Mouse (Mus musculus) gastrocnemius, adult 2 months (tissue): ENCODE results near the gene Helz2. TPM values are rescaled to one million over a fixed set of nuclear protein-coding genes. Genes with fewer than 3 reads are reported as not detected.
"Not testable (repeated sequence)": the region's sequence is repeated elsewhere in the genome, so short reads cannot be mapped to it uniquely, and the experiment has no call there.

Experiments used
- DNase-seq: peaks from one replicate; pipeline ENCODE4 v3.0.0; 2022
- H3K27ac ChIP-seq: fragments of 200-600 bp; 2 replicates; pipeline ENCODE4 v1.8.1; 2022; ENCODE audit warnings: mild to moderate bottlenecking
- H3K4me3 ChIP-seq: fragments of 200-600 bp; 2 replicates; pipeline ENCODE4 v1.8.1; 2022; ENCODE audit warnings: mild to moderate bottlenecking, moderate library complexity
- CTCF ChIP-seq: fragments of 200-600 bp; IDR thresholded peaks from 2 replicates; pipeline ENCODE4 v1.8.1; 2022; ENCODE audit warnings: antibody characterized with exemption, mild to moderate bottlenecking, moderate library complexity
- intact Hi-C: fragments of 180-260 bp; cut with DNase I; formaldehyde crosslinking; loops from one replicate; pipeline ENCODE4 v1.15.1; 2025
- total RNA-seq, 2 experiments: library from RNA; stranded (reverse); gene quantifications; 2 replicates each; pipeline ENCODE4 v1.2.3; 2021

The Helz2 gene
- total RNA-seq, 2 experiments from 2014 or later: 2.8 to 4.9 TPM

- no peak for TF ChIP-seq CTCF
- intact Hi-C loops: no loop called here
- H3K4me3 ChIP-seq: peak overlapping the region; percentile 69
- peak overlapping the region; percentile 65 for H3K27ac ChIP-seq
- DNase-seq: no peak
Measured at GRCm38 (mm10) chr2:181212389-181213020, 29.3 kb downstream of the Helz2 start.

- intact Hi-C loops: no loop called here
- no peak overlapping the region for H3K27ac ChIP-seq
- no peak for DNase-seq
Measured at GRCm38 (mm10) chr2:181206118-181206517, 35.7 kb downstream of the Helz2 start.

GRCm38 (mm10) chr2:181205678-181206077 is 36.1 kb downstream of the Helz2 start:
- TF ChIP-seq CTCF: no peak
- DNase-seq: no peak
- no peak overlapping the region for H3K27ac ChIP-seq
- intact Hi-C loops: no loop called here
- no peak overlapping the region for H3K4me3 ChIP-seq

More at GRCm38 (mm10) chr2:181206118-181206517, 35.7 kb downstream of the Helz2 start:
- TF ChIP-seq CTCF: no peak
- no peak overlapping the region for H3K4me3 ChIP-seq

GRCm38 (mm10) chr2:181202886-181203285 is 38.9 kb downstream of the Helz2 start:
- TF ChIP-seq CTCF: no peak
- no peak overlapping the region for H3K4me3 ChIP-seq
- intact Hi-C loops: no loop called here
- H3K27ac ChIP-seq: no peak overlapping the region
- no peak for DNase-seq

DNA sequence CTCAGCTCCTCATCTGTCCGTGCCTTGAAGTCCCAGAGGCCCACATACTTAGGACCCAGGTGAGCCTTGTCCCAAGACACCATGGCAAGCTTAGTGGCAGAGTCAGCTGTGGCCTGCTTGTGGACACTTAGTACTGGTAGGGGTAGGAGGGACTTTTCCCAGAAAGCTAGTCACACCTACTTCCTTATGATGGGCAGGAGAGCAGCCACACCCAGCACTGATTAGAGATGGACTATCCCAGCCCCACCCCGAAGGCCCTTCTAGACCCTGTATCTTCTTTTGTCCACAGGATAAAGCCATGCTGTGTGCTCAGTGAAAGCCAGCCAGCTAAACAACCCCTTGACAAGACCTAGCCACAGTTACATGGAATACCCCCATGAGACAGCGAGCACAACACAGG is 39.4 kb downstream of the Helz2 start, which contains the start of gene Ptk6:
TSS of gene Ptk6 (minus strand) at position 368 of the 400 bp plus-strand sequence.
- no peak for DNase-seq
- no peak within 1 kb of the TSS for H3K4me3 ChIP-seq
- no peak for TF ChIP-seq CTCF
- intact Hi-C loops: no loop called here
- no peak within 1 kb of the TSS for H3K27ac ChIP-seq

DNA sequence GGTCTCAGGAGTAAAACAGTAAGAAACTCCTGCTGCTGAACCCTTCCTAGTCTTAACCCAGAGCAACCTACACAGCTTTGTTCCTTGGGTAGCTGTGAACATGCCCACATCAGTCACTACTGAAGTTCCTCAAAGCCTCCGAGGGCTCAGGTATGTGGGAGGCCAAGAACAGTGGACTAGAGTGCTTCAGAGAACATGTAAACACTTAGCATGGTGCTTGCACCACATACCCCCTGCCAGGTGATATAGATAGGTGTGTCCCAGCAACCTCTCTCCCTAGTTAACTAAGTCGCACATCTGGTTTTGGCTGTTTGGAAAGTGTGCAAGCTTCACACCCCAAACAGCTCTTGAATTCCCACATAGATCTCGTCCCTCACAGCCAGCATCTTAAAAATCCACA is 40.2 kb downstream of the Helz2 start:
- TF ChIP-seq CTCF: no peak
- no peak for DNase-seq
- Histone ChIP-seq H3K27ac (no peak overlapping the region), H3K4me3 (no peak overlapping the region)
- intact Hi-C loops: no loop called here

- DNase-seq: no peak
- intact Hi-C loops: no loop called here
- H3K27ac ChIP-seq: no peak overlapping the region
- TF ChIP-seq CTCF: no peak
- H3K4me3 ChIP-seq: no peak overlapping the region
Measured at GRCm38 (mm10) chr2:181196628-181197300, 45.1 kb downstream of the Helz2 start.

DNA sequence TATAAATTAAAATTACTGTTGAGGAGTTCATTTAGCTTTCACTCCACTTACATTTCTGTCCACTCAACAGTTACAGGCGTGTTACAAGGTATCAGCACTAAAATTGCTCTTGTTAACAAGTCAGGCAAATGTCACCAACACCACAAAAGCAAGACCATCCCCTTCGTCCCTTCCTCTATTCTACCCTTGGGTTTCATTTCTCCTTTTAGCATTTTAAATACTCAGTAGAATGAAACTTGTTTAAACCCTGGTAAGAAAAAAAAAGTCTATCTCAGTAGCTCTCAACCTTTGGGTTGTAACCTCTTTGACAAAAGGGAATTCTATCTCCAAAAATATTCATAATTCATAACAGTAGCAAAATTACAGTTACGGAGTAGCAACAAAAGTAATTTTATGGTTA is 48.8 kb downstream of the Helz2 start:
- Histone ChIP-seq H3K4me3 (no peak overlapping the region), H3K27ac (no peak overlapping the region)
- intact Hi-C loops: no loop called here
- no peak for TF ChIP-seq CTCF
- DNase-seq: no peak

DNA sequence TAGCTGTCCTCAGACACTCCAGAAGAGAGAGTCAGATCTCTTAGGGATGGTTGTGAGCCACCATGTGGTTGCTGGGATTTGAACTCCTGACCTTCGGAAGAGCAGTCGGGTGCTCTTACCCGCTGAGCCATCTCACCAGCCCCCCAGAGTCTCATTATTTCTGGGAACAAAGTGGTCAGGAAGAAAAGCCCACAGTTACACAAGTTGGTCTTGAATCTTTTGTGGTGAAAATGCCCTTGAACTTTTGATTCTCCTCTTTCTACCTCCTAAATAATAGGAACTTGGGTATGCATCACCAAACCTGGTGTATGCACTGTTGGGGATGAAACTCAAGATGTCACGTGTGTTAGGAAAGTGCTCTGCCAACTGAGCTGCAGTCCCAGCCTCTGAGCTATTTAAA is 49.9 kb downstream of the Helz2 start:
- intact Hi-C loops: no loop called here
- no peak overlapping the region for H3K27ac ChIP-seq
- TF ChIP-seq CTCF: no peak
- no peak for DNase-seq
- H3K4me3 ChIP-seq: no peak overlapping the region

GRCm38 (mm10) chr2:181191385-181191784 is 50.4 kb downstream of the Helz2 start:
- H3K27ac ChIP-seq, H3K4me3 ChIP-seq, DNase-seq, intact Hi-C loops: not testable (repeated sequence)

- TF ChIP-seq CTCF: no peak
- intact Hi-C loops: loop anchor here (5.0 to 10.0 kb wide), 3 partner anchors 55 to 405 kb away; partner anchors contain the start of genes Helz2, Prpf6, Rtel1 and Samd10
- Histone ChIP-seq H3K4me3 (no peak overlapping the region), H3K27ac (peak overlapping the region; percentile 93)
- no peak for DNase-seq
Measured at GRCm38 (mm10) chr2:181189321-181189720, 52.5 kb downstream of the Helz2 start.

DNA sequence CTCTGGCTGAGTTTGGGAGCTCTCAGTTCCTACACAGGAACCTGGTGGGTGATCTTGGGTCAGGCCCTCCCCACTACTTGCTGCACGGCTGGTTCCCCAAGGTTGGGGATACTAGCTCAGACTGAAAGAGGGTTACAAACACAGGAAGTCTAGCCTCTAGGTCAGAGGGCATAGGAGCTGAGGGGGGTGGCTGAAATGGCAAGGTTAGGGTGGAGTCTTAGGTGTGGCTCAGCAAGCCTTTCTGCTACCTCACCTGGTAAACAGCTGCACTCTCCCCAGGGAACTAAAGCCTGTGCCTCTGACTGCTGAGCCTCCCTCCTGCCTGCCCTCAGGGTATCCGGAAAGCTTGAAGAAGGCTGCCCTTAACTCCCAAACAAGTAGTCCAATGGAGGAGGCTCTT is 53.1 kb downstream of the Helz2 start:
- Histone ChIP-seq H3K27ac (peak overlapping the region; percentile 93), H3K4me3 (peak overlapping the region; percentile 78)
- DNase-seq: no peak
- TF ChIP-seq CTCF: no peak
- intact Hi-C loops: loop anchor here (5.0 to 10.0 kb wide), 3 partner anchors 56 to 406 kb away; partner anchors contain the start of genes Helz2, Prpf6, Rtel1 and Samd10
